Mouse (Mus musculus): ENCODE results near the gene Foxk1.

Foxk1 gene

GRCm38 (mm10) chr5:142405426-142405825 lies 4.1 kb downstream of the Foxk1 start:
- Histone ChIP-seq H3K27me3 (ENCODE audit: control insufficient read depth, insufficient read depth, low read length, poor library complexity, severe bottlenecking) (no peaks in the 10 kb centered on the region), H3K36me3 (ENCODE audit: control insufficient read depth, insufficient read depth, low read length, poor library complexity, severe bottlenecking) (peaks cover 2% of the 10 kb centered on the region)
- no peak for DNase-seq (ENCODE audit: low read depth, low spot score)

- H3K27me3 ChIP-seq (ENCODE audit: control insufficient read depth, insufficient read depth, low read length, poor library complexity, severe bottlenecking): no peaks in the 10 kb centered on the region
- H3K36me3 ChIP-seq (ENCODE audit: control insufficient read depth, insufficient read depth, low read length, poor library complexity, severe bottlenecking): peaks cover 2% of the 10 kb centered on the region
- DNase-seq (ENCODE audit: low read depth, low spot score): no peak
Measured at GRCm38 (mm10) chr5:142406401-142406800, 5.1 kb downstream of the Foxk1 start.

GRCm38 (mm10) chr5:142406937-142407336 lies 5.6 kb downstream of the Foxk1 start:
- H3K36me3 ChIP-seq (ENCODE audit: control insufficient read depth, insufficient read depth, low read length, poor library complexity, severe bottlenecking): peaks cover 2% of the 10 kb centered on the region
- H3K27me3 ChIP-seq (ENCODE audit: control insufficient read depth, insufficient read depth, low read length, poor library complexity, severe bottlenecking): no peaks in the 10 kb centered on the region
- DNase-seq (ENCODE audit: low read depth, low spot score): no peak

GRCm38 (mm10) chr5:142407381-142407780 lies 6.1 kb downstream of the Foxk1 start:
- Histone ChIP-seq H3K36me3 (ENCODE audit: control insufficient read depth, insufficient read depth, low read length, poor library complexity, severe bottlenecking) (peaks cover 2% of the 10 kb centered on the region), H3K27me3 (ENCODE audit: control insufficient read depth, insufficient read depth, low read length, poor library complexity, severe bottlenecking) (no peaks in the 10 kb centered on the region)
- no peak for DNase-seq (ENCODE audit: low read depth, low spot score)

- Histone ChIP-seq H3K27me3 (ENCODE audit: control insufficient read depth, insufficient read depth, low read length, poor library complexity, severe bottlenecking) (no peaks in the 10 kb centered on the region), H3K36me3 (ENCODE audit: control insufficient read depth, insufficient read depth, low read length, poor library complexity, severe bottlenecking) (peaks cover 3% of the 10 kb centered on the region)
- DNase-seq (ENCODE audit: low read depth, low spot score): no peak
Measured at GRCm38 (mm10) chr5:142409169-142409568, 7.9 kb downstream of the Foxk1 start.

- peaks cover 3% of the 10 kb centered on the region for H3K36me3 ChIP-seq (ENCODE audit: control insufficient read depth, insufficient read depth, low read length, poor library complexity, severe bottlenecking)
- DNase-seq (ENCODE audit: low read depth, low spot score): no peak
- no peaks in the 10 kb centered on the region for H3K27me3 ChIP-seq (ENCODE audit: control insufficient read depth, insufficient read depth, low read length, poor library complexity, severe bottlenecking)
Measured at GRCm38 (mm10) chr5:142410348-142410747, 9.1 kb downstream of the Foxk1 start.

- no peak for DNase-seq (ENCODE audit: low read depth, low spot score)
- Histone ChIP-seq H3K27me3 (ENCODE audit: control insufficient read depth, insufficient read depth, low read length, poor library complexity, severe bottlenecking) (no peaks in the 10 kb centered on the region), H3K36me3 (ENCODE audit: control insufficient read depth, insufficient read depth, low read length, poor library complexity, severe bottlenecking) (peaks cover 1% of the 10 kb centered on the region; the same call in 1 of the 2 replicates)
Measured at GRCm38 (mm10) chr5:142412678-142413385, 11.5 kb downstream of the Foxk1 start.

- Histone ChIP-seq H3K36me3 (ENCODE audit: control insufficient read depth, insufficient read depth, low read length, poor library complexity, severe bottlenecking) (peaks cover 1% of the 10 kb centered on the region; the same call in 1 of the 2 replicates), H3K27me3 (ENCODE audit: control insufficient read depth, insufficient read depth, low read length, poor library complexity, severe bottlenecking) (no peaks in the 10 kb centered on the region)
- DNase-seq (ENCODE audit: low read depth, low spot score): no peak
Measured at GRCm38 (mm10) chr5:142413723-142414445, 12.6 kb downstream of the Foxk1 start.

- Histone ChIP-seq H3K36me3 (ENCODE audit: control insufficient read depth, insufficient read depth, low read length, poor library complexity, severe bottlenecking) (peaks cover 1% of the 10 kb centered on the region), H3K27me3 (ENCODE audit: control insufficient read depth, insufficient read depth, low read length, poor library complexity, severe bottlenecking) (no peaks in the 10 kb centered on the region)
- DNase-seq (ENCODE audit: low read depth, low spot score): no peak
Measured at GRCm38 (mm10) chr5:142415401-142415800, 14.1 kb downstream of the Foxk1 start.

GRCm38 (mm10) chr5:142416070-142416775 lies 14.9 kb downstream of the Foxk1 start:
- Histone ChIP-seq H3K27me3 (ENCODE audit: control insufficient read depth, insufficient read depth, low read length, poor library complexity, severe bottlenecking) (no peaks in the 10 kb centered on the region), H3K36me3 (ENCODE audit: control insufficient read depth, insufficient read depth, low read length, poor library complexity, severe bottlenecking) (peaks cover 1% of the 10 kb centered on the region)
- peak; percentile 57 for DNase-seq (ENCODE audit: low read depth, low spot score)

GRCm38 (mm10) chr5:142417104-142417503 lies 15.8 kb downstream of the Foxk1 start:
- Histone ChIP-seq H3K27me3 (ENCODE audit: control insufficient read depth, insufficient read depth, low read length, poor library complexity, severe bottlenecking) (no peaks in the 10 kb centered on the region), H3K36me3 (ENCODE audit: control insufficient read depth, insufficient read depth, low read length, poor library complexity, severe bottlenecking) (peaks cover 1% of the 10 kb centered on the region)
- peak; percentile 66 for DNase-seq (ENCODE audit: low read depth, low spot score)

GRCm38 (mm10) chr5:142417876-142418275 lies 16.6 kb downstream of the Foxk1 start:
- no peak for DNase-seq (ENCODE audit: low read depth, low spot score)
- no peaks in the 10 kb centered on the region for H3K27me3 ChIP-seq (ENCODE audit: control insufficient read depth, insufficient read depth, low read length, poor library complexity, severe bottlenecking)

GRCm38 (mm10) chr5:142418419-142418818 lies 17.1 kb downstream of the Foxk1 start:
- no peak for DNase-seq (ENCODE audit: low read depth, low spot score)
- H3K27me3 ChIP-seq (ENCODE audit: control insufficient read depth, insufficient read depth, low read length, poor library complexity, severe bottlenecking): no peaks in the 10 kb centered on the region
- H3K36me3 ChIP-seq (ENCODE audit: control insufficient read depth, insufficient read depth, low read length, poor library complexity, severe bottlenecking): no peaks in the 10 kb centered on the region; the same call in 1 of the 2 replicates

More at GRCm38 (mm10) chr5:142417876-142418275, 16.6 kb downstream of the Foxk1 start:
- no peaks in the 10 kb centered on the region; the same call in 1 of the 2 replicates for H3K36me3 ChIP-seq (ENCODE audit: control insufficient read depth, insufficient read depth, low read length, poor library complexity, severe bottlenecking)

- Histone ChIP-seq H3K27me3 (ENCODE audit: control insufficient read depth, insufficient read depth, low read length, poor library complexity, severe bottlenecking) (no peaks in the 10 kb centered on the region), H3K36me3 (ENCODE audit: control insufficient read depth, insufficient read depth, low read length, poor library complexity, severe bottlenecking) (no peaks in the 10 kb centered on the region; the same call in 1 of the 2 replicates)
- DNase-seq (ENCODE audit: low read depth, low spot score): no peak
Measured at GRCm38 (mm10) chr5:142420317-142420716, 19.0 kb downstream of the Foxk1 start.

- Histone ChIP-seq H3K27me3 (ENCODE audit: control insufficient read depth, insufficient read depth, low read length, poor library complexity, severe bottlenecking) (no peaks in the 10 kb centered on the region), H3K36me3 (ENCODE audit: control insufficient read depth, insufficient read depth, low read length, poor library complexity, severe bottlenecking) (no peaks in the 10 kb centered on the region; the same call in 1 of the 2 replicates)
- DNase-seq (ENCODE audit: low read depth, low spot score): no peak
Measured at GRCm38 (mm10) chr5:142420920-142421319, 19.6 kb downstream of the Foxk1 start.

All from splenic B cell, adult 2 months (primary cell).